Mouse (Mus musculus): Measurements from ENCODE around the gene Cntn2. TPM values are rescaled to one million over a fixed set of nuclear protein-coding genes. Genes with fewer than 3 reads are reported as not detected.

The Cntn2 gene
- polyA plus RNA-seq, 1 experiment from 2014 or later, result 5.5 TPM

GRCm38 (mm10) chr1:132570068-132570780 is 27.2 kb upstream of the Cntn2 start:
- H3K4me3 ChIP-seq, result no peak overlapping the region
- peak overlapping the region; percentile 4 for H3K27ac ChIP-seq
- no peaks in the 10 kb centered on the region for H3K9me3 ChIP-seq
- DNase-seq (ENCODE audit: extremely low spot score, low spot score), result no peak
- H3K27me3 ChIP-seq (ENCODE audit: poor library complexity, severe bottlenecking), result no peaks in the 10 kb centered on the region; the same call in 1 of the 2 replicates
- WGBS, result 94% methylated on average over 15 of the region's 15 CpGs
- H3K4me1 ChIP-seq, result 0 out of 2 replicates have a peak, but pooled peaks cover 4% of the 10 kb centered on the region
- no peaks in the 10 kb centered on the region for H3K36me3 ChIP-seq (replicated peaks)

DNA sequence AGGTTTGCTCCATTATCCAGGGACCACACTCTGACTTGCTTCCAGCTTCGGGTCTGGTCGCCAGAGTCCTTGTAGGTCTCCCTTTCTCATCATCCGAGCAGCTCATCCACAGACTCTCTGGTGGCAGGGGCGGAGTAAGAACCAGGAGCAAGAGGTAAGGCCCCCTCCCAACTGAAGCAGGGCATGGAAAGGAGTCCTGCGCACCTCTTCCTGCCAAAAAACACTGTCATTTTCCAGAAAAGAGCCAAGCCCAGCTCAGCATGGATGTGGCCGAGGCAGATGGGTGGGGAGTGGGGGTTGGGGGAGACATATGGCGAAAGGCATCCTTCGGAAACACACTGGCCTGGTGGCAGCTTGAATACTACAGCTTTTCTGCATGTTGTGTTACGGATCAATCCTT is 26.5 kb upstream of the Cntn2 start:
- Histone ChIP-seq H3K27me3 (ENCODE audit: poor library complexity, severe bottlenecking) (no peaks in the 10 kb centered on the region; the same call in 1 of the 2 replicates), H3K4me3 (no peak overlapping the region), H3K4me1 (0 out of 2 replicates have a peak, but pooled peaks cover 8% of the 10 kb centered on the region), H3K36me3 (replicated peaks) (no peaks in the 10 kb centered on the region), H3K27ac (peak overlapping the region; percentile 44; the same call in 1 of the 2 replicates), H3K9me3 (no peaks in the 10 kb centered on the region)
- WGBS, result 88% methylated on average over 9 of the region's 9 CpGs
- DNase-seq (ENCODE audit: extremely low spot score, low spot score), result no peak

GRCm38 (mm10) chr1:132567336-132568125 is 24.5 kb upstream of the Cntn2 start:
- Histone ChIP-seq H3K4me1 (peaks cover 11% of the 10 kb centered on the region), H3K36me3 (replicated peaks) (no peaks in the 10 kb centered on the region), H3K9me3 (no peaks in the 10 kb centered on the region), H3K4me3 (no peak overlapping the region), H3K27me3 (ENCODE audit: poor library complexity, severe bottlenecking) (no peaks in the 10 kb centered on the region; the same call in 1 of the 2 replicates), H3K27ac (no peak overlapping the region)
- WGBS, result 86% methylated on average over 11 of the region's 11 CpGs
- DNase-seq (ENCODE audit: extremely low spot score, low spot score), result no peak

DNA sequence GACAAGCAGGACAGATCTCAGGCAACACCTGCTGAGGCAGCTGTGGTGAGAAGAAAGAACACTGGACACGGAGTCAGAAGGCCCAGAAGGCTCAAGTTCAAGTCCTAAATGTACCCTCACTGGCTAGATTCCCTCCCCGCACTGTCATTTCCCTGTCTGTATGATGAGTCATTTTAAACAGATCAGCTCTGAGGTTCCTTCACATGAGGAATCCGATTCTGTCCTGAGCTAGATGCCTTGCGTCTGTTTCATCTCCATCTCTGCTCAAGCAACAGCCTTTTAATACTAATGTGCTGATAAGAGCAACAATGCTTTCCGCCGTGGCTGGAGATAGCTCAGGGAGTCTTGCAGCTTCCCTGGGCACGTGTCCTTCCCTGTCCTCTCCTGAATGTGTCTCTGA is 22.7 kb upstream of the Cntn2 start:
- peaks cover 18% of the 10 kb centered on the region for H3K4me1 ChIP-seq

GRCm38 (mm10) chr1:132564946-132565345 is 21.9 kb upstream of the Cntn2 start:
- Histone ChIP-seq H3K27me3 (ENCODE audit: poor library complexity, severe bottlenecking) (peaks cover 10% of the 10 kb centered on the region; the same call in 1 of the 2 replicates), H3K36me3 (replicated peaks) (no peaks in the 10 kb centered on the region), H3K27ac (no peak overlapping the region), H3K4me1 (peaks cover 22% of the 10 kb centered on the region), H3K4me3 (no peak overlapping the region), H3K9me3 (no peaks in the 10 kb centered on the region)
- no peak for DNase-seq (ENCODE audit: extremely low spot score, low spot score)
- WGBS, result 47% methylated on average over 6 of the region's 6 CpGs

More for the DNA sequence above, 22.7 kb upstream of the Cntn2 start:
- WGBS, result 84% methylated on average over 7 of the region's 7 CpGs
- H3K36me3 ChIP-seq (replicated peaks), result no peaks in the 10 kb centered on the region
- 0 out of 2 replicates have a peak overlapping the region, but pooled peaks have one; percentile 15 for H3K27ac ChIP-seq
- no peak overlapping the region for H3K4me3 ChIP-seq
- H3K9me3 ChIP-seq, result no peaks in the 10 kb centered on the region
- DNase-seq (ENCODE audit: extremely low spot score, low spot score), result no peak
- peaks cover 2% of the 10 kb centered on the region; the same call in 1 of the 2 replicates for H3K27me3 ChIP-seq (ENCODE audit: poor library complexity, severe bottlenecking)

DNA sequence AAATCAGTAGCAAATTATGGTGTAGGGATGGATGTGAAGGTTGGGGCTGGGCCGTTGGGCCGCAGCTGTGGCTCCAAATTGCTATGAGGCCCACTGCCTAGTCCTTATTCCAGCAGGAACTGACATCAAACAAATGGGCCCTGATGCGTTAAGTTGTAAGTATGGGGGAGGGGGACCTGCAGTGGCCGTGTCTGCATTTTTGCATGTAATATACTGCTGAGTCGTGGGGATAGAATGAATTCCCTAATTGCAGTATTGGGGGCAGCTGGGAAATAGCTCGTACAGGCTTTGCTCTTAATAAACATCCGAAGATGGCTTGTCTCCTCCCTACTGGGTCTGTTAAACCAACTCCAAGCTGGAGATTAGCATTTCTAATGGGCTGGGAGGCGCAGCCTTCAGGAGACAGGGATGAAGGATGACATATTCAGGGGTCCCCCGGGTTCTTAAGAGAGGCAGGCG is 19.3 kb upstream of the Cntn2 start:
- Histone ChIP-seq H3K9me3 (no peaks in the 10 kb centered on the region), H3K36me3 (replicated peaks) (no peaks in the 10 kb centered on the region), H3K4me1 (peaks cover 46% of the 10 kb centered on the region), H3K27ac (peak overlapping the region; percentile 6; the same call in 1 of the 2 replicates), H3K27me3 (ENCODE audit: poor library complexity, severe bottlenecking) (peaks cover 26% of the 10 kb centered on the region; the same call in 1 of the 2 replicates), H3K4me3 (no peak overlapping the region)
- 53% methylated on average over 10 of the region's 10 CpGs for WGBS
- no peak for DNase-seq (ENCODE audit: extremely low spot score, low spot score)

DNA sequence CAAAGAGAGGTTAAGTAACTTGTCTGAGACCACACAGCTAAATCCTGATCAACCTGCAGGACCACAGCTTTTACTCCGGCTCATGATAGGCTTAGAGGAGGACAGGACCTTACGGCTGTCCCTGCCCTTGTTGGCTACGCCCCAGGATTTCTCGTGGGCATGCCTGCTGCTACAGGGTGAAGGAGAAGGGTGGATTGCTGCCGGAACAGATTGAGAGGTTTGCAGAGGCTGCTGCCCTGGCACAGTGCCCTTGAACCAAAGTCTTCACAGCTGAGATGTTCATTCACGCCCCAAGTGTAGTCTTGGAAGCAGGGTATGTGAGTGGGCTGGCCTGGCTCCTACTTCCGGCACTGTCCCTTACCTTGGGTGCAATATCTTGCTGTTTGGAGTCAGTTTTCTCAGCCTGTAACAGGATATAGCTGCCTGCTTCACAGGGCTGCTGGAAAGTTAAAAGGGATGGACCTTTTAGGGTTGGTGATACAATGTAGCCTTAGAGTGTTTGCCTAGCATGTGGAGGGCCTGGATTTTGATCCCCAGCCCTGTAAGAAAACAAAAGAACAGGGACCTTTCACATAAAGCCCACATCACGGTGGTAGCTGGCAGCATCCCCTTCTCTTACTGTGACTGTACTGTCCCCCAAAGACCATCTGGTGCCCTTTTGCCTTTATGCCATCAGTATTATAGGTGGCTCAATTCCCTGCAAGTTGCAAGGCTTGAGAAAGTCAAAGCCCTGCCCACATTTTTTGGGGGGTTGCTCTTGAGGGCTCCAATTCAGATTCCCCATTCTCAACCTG is 18.0 kb upstream of the Cntn2 start:
- Histone ChIP-seq H3K36me3 (replicated peaks) (no peaks in the 10 kb centered on the region), H3K4me3 (no peak overlapping the region), H3K9me3 (no peaks in the 10 kb centered on the region), H3K27ac (peak overlapping the region; percentile 8; the same call in 1 of the 2 replicates), H3K4me1 (peaks cover 44% of the 10 kb centered on the region), H3K27me3 (ENCODE audit: poor library complexity, severe bottlenecking) (peaks cover 29% of the 10 kb centered on the region; the same call in 1 of the 2 replicates)
- no peak for DNase-seq (ENCODE audit: extremely low spot score, low spot score)
- WGBS, result 84% methylated on average over 8 of the region's 8 CpGs

GRCm38 (mm10) chr1:132559045-132559444 is 16.0 kb upstream of the Cntn2 start:
- Histone ChIP-seq H3K9me3 (no peaks in the 10 kb centered on the region), H3K4me3 (no peak overlapping the region), H3K27me3 (ENCODE audit: poor library complexity, severe bottlenecking) (peaks cover 29% of the 10 kb centered on the region; the same call in 1 of the 2 replicates), H3K27ac (peak overlapping the region; percentile 66; the same call in 1 of the 2 replicates), H3K4me1 (peaks cover 39% of the 10 kb centered on the region), H3K36me3 (replicated peaks) (no peaks in the 10 kb centered on the region)
- 21% methylated on average over 6 of the region's 6 CpGs for WGBS
- no peak for DNase-seq (ENCODE audit: extremely low spot score, low spot score)

DNA sequence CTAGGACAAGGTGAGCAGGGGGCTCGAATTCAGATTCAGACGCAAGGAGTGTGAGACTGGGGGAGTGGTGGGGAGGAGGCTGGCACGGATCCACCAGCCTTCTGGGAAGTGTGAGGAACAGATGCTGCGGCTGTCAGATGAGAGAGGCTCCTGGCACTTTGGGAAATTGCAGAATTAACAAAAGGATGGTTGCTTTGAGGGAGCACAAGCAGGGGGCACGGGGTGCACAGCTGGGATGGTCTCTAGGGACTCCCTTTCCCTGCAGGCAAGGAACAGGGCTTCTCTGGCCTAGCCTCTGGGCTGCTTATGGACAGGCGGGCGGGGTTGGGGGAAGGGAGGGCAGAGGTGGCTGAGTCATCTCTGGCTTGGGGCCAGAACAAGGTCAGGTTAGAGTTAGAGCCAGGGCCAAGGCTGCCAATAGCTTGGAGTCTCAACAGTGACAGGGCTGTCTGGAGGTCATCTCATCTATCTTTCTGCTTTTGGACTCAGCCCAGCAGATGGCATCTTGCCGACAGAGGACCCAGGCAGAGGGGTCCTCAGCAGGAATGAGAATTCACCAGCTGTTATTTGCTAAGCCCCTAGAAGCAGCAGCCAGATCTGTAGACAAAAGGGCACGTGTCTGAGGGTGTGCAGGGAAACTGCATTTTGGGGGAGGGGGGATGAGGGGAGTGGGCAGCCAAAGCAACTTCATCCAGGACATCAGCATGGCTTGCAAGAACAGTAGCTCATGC is 15.0 kb upstream of the Cntn2 start:
- H3K4me3 ChIP-seq, result no peak overlapping the region
- peaks cover 29% of the 10 kb centered on the region; the same call in 1 of the 2 replicates for H3K27me3 ChIP-seq (ENCODE audit: poor library complexity, severe bottlenecking)
- H3K27ac ChIP-seq, result peak overlapping the region; percentile 66
- no peaks in the 10 kb centered on the region for H3K9me3 ChIP-seq
- peaks cover 39% of the 10 kb centered on the region for H3K4me1 ChIP-seq
- H3K36me3 ChIP-seq (replicated peaks), result no peaks in the 10 kb centered on the region
- 57% methylated on average over 9 of the region's 9 CpGs for WGBS
- no peak for DNase-seq (ENCODE audit: extremely low spot score, low spot score)

GRCm38 (mm10) chr1:132543789-132544188 is 733 bp upstream of the Cntn2 start:
- 76% methylated on average over 8 of the region's 8 CpGs for WGBS
- Histone ChIP-seq H3K4me1 (peaks cover 33% of the 10 kb centered on the region), H3K36me3 (replicated peaks) (no peaks in the 10 kb centered on the region), H3K4me3 (no peak overlapping the region), H3K9me3 (no peaks in the 10 kb centered on the region), H3K27me3 (ENCODE audit: poor library complexity, severe bottlenecking) (peaks cover 75% of the 10 kb centered on the region), H3K27ac (no peak overlapping the region)
- DNase-seq (ENCODE audit: extremely low spot score, low spot score), result no peak

- H3K9me3 ChIP-seq, result no peaks in the 10 kb centered on the region
- no peak for DNase-seq (ENCODE audit: extremely low spot score, low spot score)
- peak overlapping the region; percentile 53; the same call in 1 of the 2 replicates for H3K27ac ChIP-seq
- peak overlapping the region; percentile 51 for H3K4me3 ChIP-seq
- no peaks in the 10 kb centered on the region for H3K36me3 ChIP-seq (replicated peaks)
- WGBS, result 12% methylated on average over 5 of the region's 5 CpGs
- peaks cover 42% of the 10 kb centered on the region for H3K4me1 ChIP-seq
- peaks cover 92% of the 10 kb centered on the region for H3K27me3 ChIP-seq (ENCODE audit: poor library complexity, severe bottlenecking)
Measured at GRCm38 (mm10) chr1:132541824-132542599, 1.0 kb downstream of the Cntn2 start.
